Mouse (Mus musculus) embryonic fibroblast, embryonic 13.5 days (primary cell): ENCODE results near the gene Ltbp4.

Experiments
- CTCF ChIP-seq: IDR thresholded peaks from 2 replicates; pipeline ENCODE4 v1.5.1; 2011; ENCODE audit warnings: mild to moderate bottlenecking, control low read depth, low read length, moderate library complexity, borderline replicate concordance; ENCODE audit not compliant: insufficient read depth
- POLR2A ChIP-seq: IDR thresholded peaks from 2 replicates; pipeline ENCODE4 v1.6.1; 2011; ENCODE audit warnings: low read depth, mild to moderate bottlenecking, control low read depth, low read length, moderate library complexity

- TF ChIP-seq CTCF, result peak; percentile 18; the same call in 1 of the 2 replicates
- no peak for TF ChIP-seq POLR2A
These were observed 40.9 kb upstream of the Ltbp4 start for GRCm38 (mm10) chr7:27378431-27378830.
